Mouse (Mus musculus): ENCODE results near the gene Stxbp4.

- no peak for TF ChIP-seq CTCF (IDR thresholded peaks at IDR 0.05; ENCODE audit: low read depth)
- no peak for TF ChIP-seq EP300 (IDR thresholded peaks at IDR 0.05; ENCODE audit: low read depth)
Measured at GRCm38 (mm10) chr11:90684765-90685164, 46.9 kb upstream of the Stxbp4 start.

Data from liver, postnatal 0 days (tissue).